Mouse (Mus musculus) lung, embryonic 14.5 days (tissue): ENCODE results near the gene Rpl13a. TPM values are rescaled to one million over a fixed set of nuclear protein-coding genes. Genes with fewer than 3 reads are reported as not detected.

Experiments
- ATAC-seq: fragments of 200-750 bp; cut with Nextera tagmentation; 2 replicates; pipeline ENCODE4 v1.8.0; 2017; ENCODE audit warnings: mild to moderate bottlenecking, moderate TSS enrichment, moderate library complexity; ENCODE audit not compliant: insufficient read depth
- DNase-seq: peaks from one replicate; pipeline ENCODE4 v3.0.0-alpha.2; 2015
- H3K27ac ChIP-seq: fragments of 300-500 bp; sonication (generic); 2 replicates; pipeline ENCODE4 v1.5.1; 2014; ENCODE audit warnings: low read depth, mild to moderate bottlenecking, moderate library complexity
- H3K27me3 ChIP-seq: fragments of 300-500 bp; sonication (generic); 2 replicates; pipeline ENCODE4 v1.6.1; 2014; ENCODE audit warnings: low read length, control low read depth; ENCODE audit not compliant: insufficient read depth
- H3K36me3 ChIP-seq: fragments of 300-500 bp; sonication (generic); 2 replicates; pipeline ENCODE4 v1.6.1; 2014; ENCODE audit warnings: control low read depth; ENCODE audit not compliant: insufficient read depth
- H3K4me1 ChIP-seq: fragments of 300-500 bp; sonication (generic); 2 replicates; pipeline ENCODE4 v1.6.1; 2014; ENCODE audit warnings: antibody characterized with exemption, control low read depth; ENCODE audit not compliant: insufficient read depth
- H3K4me2 ChIP-seq: fragments of 300-500 bp; sonication (generic); 2 replicates; pipeline ENCODE4 v1.6.1; 2014; ENCODE audit warnings: mild to moderate bottlenecking
- H3K4me3 ChIP-seq: fragments of 300-500 bp; sonication (generic); 2 replicates; pipeline ENCODE4 v1.5.1; 2014; ENCODE audit warnings: low read depth, low read length
- H3K9ac ChIP-seq: fragments of 300-500 bp; sonication (generic); 2 replicates; pipeline ENCODE4 v1.6.1; 2014
- H3K9me3 ChIP-seq: fragments of 300-500 bp; sonication (generic); 2 replicates; pipeline ENCODE4 v1.6.1; 2016; ENCODE audit warnings: low read depth, low read length, control low read depth
- CTCF ChIP-seq: IDR thresholded peaks from 2 replicates; pipeline ENCODE4 v1.5.1; 2016; ENCODE audit warnings: antibody characterized with exemption, low read depth
- WGBS: fragments of 180-500 bp; shearing (Covaris S2); extraction: QIAGEN DNeasy Blood & Tissue Kit; methylation state at CpG from one replicate; pipeline ENCODE4 v1.1.7; 2014; 5-methylcytosine and 5-hydroxymethylcytosine counted together
- polyA plus RNA-seq: library from polyadenylated mRNA; unstranded; fragments of >200 nt; fragmentation: Nextera tagmentation; extraction: Ambion mirVana; gene quantifications from 2 replicates; pipeline ENCODE4 v1.2.1, GENCODE M21; 2014

Rpl13a gene
- polyA plus RNA-seq, 1 experiment from 2014 or later: 1,527 TPM

DNA sequence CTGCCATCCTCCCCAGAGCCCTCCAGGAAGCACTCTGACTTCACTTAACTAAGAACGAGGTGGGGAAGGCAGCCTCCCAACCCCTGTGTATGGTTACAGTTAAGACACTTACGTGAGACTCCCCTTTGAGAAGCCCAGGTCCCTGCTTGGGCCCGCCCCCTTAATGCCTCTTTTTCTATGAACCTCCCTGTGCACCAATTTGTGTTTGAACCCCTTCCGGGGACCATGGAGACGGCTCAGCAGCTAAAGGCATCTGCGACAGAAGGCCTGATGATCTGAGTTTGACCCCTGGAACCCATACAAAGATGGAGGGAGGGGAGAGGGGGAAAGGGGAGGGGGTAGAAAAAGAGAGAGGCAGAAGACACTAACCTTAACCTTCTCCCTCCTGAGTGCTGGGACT is 22.1 kb downstream of the Rpl13a start:
- no peak for TF ChIP-seq CTCF
- no peak overlapping the region for H3K4me2 ChIP-seq
- H3K27me3 ChIP-seq: no peaks in the 10 kb centered on the region
- H3K27ac ChIP-seq: no peak overlapping the region
- DNase-seq: no peak
- ATAC-seq: no peak
- no peak overlapping the region for H3K4me3 ChIP-seq
- 46% methylated on average over 6 of the region's 6 CpGs for WGBS
- H3K9ac ChIP-seq: no peak overlapping the region
- no peaks in the 10 kb centered on the region; the same call in 1 of the 2 replicates for H3K36me3 ChIP-seq
- H3K9me3 ChIP-seq: no peaks in the 10 kb centered on the region
- H3K4me1 ChIP-seq: peaks cover 7% of the 10 kb centered on the region; the same call in 1 of the 2 replicates

DNA sequence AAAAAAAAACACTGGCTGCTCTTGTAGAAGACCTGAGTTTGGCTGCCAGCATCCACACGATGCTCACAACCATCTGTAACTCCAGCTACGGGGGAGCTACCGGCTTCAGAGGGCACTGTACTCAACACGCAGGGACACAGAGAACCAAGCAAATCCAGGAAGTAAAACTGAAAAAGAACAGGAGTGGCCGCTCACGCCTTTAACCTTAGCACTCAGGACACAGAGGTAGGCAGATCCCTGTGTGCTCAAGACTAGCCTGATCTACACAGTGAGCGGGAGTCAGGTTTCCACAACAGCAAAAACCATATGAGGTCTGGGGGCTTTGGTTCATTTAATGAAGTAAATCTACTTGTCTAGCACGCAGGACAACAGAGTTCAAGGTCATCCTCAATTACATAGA is 23.1 kb downstream of the Rpl13a start:
- no peak overlapping the region for H3K4me2 ChIP-seq
- H3K4me1 ChIP-seq: peaks cover 7% of the 10 kb centered on the region; the same call in 1 of the 2 replicates
- WGBS: 78% methylated on average over 8 of the region's 8 CpGs
- no peak for TF ChIP-seq CTCF
- H3K27me3 ChIP-seq: no peaks in the 10 kb centered on the region
- DNase-seq: no peak
- no peak for ATAC-seq
- no peak overlapping the region for H3K27ac ChIP-seq
- no peaks in the 10 kb centered on the region for H3K9me3 ChIP-seq
- no peak overlapping the region for H3K4me3 ChIP-seq
- H3K9ac ChIP-seq: no peak overlapping the region
- H3K36me3 ChIP-seq: no peaks in the 10 kb centered on the region; the same call in 1 of the 2 replicates

DNA sequence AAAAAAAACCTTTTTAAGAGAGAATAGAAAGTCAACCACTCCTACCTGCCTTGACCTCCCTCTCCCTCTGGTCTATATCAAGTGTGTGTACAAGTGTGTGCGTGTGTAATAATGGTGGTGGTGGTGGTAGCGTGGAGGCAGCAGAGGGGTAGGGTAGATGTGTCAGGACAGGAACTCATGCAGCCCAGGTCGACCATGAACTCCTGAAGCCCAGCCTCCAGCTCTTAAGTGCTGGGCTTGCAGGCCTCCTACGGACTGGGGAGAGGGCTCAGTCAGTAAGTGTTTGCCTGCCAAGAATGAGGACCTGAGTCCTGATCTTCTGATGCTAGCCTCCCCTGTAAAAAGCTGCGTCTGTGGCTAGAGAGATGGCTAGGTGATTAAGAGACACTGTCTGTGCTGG is 23.6 kb downstream of the Rpl13a start:
- ATAC-seq: no peak

DNA sequence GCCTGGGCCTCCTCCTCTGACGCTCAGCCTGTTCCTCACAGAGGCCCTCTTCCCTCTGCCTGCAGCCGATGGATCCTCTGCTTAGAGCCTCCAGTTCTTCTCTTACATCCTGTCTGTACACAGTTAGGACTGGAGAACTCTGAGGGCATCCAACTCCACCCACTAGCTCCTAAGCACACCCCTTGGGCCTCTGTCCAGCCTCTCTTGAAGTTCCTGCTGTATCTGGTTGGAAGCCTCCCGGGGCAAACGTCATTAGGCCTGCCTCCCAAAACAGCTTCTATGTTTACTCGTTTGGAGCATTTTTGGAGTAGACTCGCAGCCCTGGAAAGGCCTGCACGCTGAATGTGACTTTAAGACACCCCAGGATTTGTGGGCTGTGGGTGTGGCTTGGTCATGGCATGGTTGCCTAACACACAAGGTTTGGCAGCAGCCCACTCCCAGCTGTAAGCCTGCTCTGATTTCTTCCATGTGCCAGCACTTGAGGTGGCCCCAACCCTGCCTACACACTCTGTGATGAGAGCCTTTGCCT is 24.8 kb downstream of the Rpl13a start, which contains the start of gene Fcgrt:
Gene Fcgrt (minus strand): TSS at position 200 of the 529 bp plus-strand sequence.
- peak; percentile 97 for DNase-seq
- H3K4me2 ChIP-seq: peak within 1 kb of the TSS; percentile 59
- no peaks in the 10 kb centered on the region for H3K9me3 ChIP-seq
- H3K4me1 ChIP-seq: peaks cover 7% of the 10 kb centered on the region; the same call in 1 of the 2 replicates
- peak within 1 kb of the TSS; percentile 85 for H3K27ac ChIP-seq
- peak within 1 kb of the TSS; percentile 59 for H3K9ac ChIP-seq
- peak within 1 kb of the TSS; percentile 32 for H3K4me3 ChIP-seq
- no peaks in the 10 kb centered on the region for H3K27me3 ChIP-seq
- TF ChIP-seq CTCF: no peak
- peak; percentile 98 for ATAC-seq
- no peaks in the 10 kb centered on the region; the same call in 1 of the 2 replicates for H3K36me3 ChIP-seq
- 14% methylated on average over 7 of the region's 7 CpGs for WGBS

More for the DNA sequence above, 23.6 kb downstream of the Rpl13a start:
- Histone ChIP-seq H3K9me3 (no peaks in the 10 kb centered on the region), H3K4me1 (peaks cover 7% of the 10 kb centered on the region; the same call in 1 of the 2 replicates), H3K9ac (no peak overlapping the region), H3K27ac (no peak overlapping the region), H3K36me3 (no peaks in the 10 kb centered on the region; the same call in 1 of the 2 replicates), H3K4me3 (no peak overlapping the region), H3K27me3 (no peaks in the 10 kb centered on the region), H3K4me2 (no peak overlapping the region)
- no peak for DNase-seq
- WGBS: 74% methylated on average over 5 of the region's 5 CpGs
- TF ChIP-seq CTCF: no peak

DNA sequence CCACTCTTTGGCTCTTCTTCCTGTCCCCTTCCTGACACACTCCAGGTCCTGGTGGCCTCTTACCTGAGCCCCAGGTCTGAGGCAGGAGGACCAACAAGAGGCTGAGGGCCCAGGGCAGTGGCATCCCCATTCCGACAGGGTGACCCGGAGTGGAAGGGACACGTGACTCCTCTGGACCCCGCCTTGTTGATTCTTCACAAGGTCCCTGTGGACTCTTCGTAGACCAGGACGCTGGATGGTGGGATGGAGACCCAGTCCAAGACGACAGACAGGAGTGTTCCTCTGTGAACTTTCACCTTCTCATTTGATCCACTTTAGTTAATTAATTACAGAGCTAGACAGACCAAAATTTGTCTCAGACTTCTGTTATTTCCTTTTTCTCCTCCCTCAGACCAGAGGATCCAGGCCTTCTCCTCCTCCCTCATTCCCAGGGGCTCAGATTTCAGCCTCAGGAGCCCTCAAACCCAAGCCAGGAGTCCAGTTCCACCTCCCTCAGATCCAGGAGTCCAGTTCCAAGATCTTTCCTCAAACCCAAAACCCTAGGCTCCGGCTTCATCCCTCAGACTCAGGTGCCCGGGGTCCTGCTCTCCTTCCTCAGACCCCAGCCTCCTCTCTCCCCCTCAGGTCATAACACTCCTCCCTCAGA is 25.5 kb downstream of the Rpl13a start:
- peaks cover 7% of the 10 kb centered on the region; the same call in 1 of the 2 replicates for H3K4me1 ChIP-seq
- no peaks in the 10 kb centered on the region for H3K9me3 ChIP-seq
- TF ChIP-seq CTCF: no peak
- peak overlapping the region; percentile 59 for H3K9ac ChIP-seq
- ATAC-seq (no peak), DNase-seq (no peak)
- H3K4me3 ChIP-seq: peak overlapping the region; percentile 32
- peak overlapping the region; percentile 59 for H3K4me2 ChIP-seq
- H3K27me3 ChIP-seq: no peaks in the 10 kb centered on the region
- no peaks in the 10 kb centered on the region; the same call in 1 of the 2 replicates for H3K36me3 ChIP-seq
- H3K27ac ChIP-seq: peak overlapping the region; percentile 85
- WGBS: 54% methylated on average over 9 of the region's 9 CpGs

DNA sequence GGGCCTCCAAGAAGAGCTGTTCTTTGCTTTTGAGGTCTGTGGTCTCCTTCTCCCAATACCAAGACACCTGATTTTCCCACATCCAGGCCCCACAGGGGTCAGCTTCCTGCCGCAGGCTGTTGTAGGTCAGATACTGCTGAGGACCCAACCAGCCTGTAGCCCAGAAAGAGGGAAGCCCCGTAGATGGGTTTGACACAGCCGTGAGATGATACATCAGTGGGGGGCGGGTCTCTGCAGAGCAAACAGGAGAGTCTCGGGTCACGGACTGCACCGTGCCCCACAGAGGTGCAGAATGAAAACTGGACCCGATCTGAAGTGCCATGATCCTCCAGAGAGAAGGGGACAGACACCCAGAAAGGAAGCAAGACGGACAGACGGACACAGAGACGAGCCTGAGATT is 26.1 kb downstream of the Rpl13a start:
- no peak for TF ChIP-seq CTCF
- Histone ChIP-seq H3K27ac (no peak overlapping the region), H3K9me3 (no peaks in the 10 kb centered on the region), H3K4me1 (peaks cover 7% of the 10 kb centered on the region; the same call in 1 of the 2 replicates), H3K36me3 (no peaks in the 10 kb centered on the region; the same call in 1 of the 2 replicates), H3K4me2 (peak overlapping the region; percentile 59), H3K4me3 (peak overlapping the region; percentile 32; the same call in 1 of the 2 replicates), H3K27me3 (no peaks in the 10 kb centered on the region), H3K9ac (peak overlapping the region; percentile 59; the same call in 1 of the 2 replicates)
- no peak for DNase-seq
- 67% methylated on average over 11 of the region's 11 CpGs for WGBS
- ATAC-seq: no peak

DNA sequence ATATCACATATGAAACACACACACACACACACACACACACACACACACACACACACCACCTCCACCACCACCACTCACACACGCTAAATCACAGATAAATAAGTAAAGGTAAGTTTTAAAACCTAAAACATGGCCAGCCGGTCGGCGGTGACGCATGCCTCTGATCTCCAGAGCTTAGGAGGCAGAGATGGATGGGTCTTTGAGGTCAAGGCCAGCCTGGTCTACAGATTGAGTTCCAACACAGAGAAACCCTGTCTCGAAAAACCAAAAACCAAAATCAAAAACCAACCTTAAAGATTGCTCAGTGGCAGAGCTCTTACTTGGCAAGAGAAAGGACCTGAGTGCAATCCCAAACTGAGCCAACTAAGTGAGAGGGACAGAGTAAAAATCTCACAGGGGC is 28.5 kb downstream of the Rpl13a start:
- no peak for ATAC-seq
- 75% methylated on average over 6 of the region's 6 CpGs for WGBS

More for the DNA sequence above, 28.5 kb downstream of the Rpl13a start:
- DNase-seq: no peak
- no peaks in the 10 kb centered on the region for H3K9me3 ChIP-seq
- no peak overlapping the region for H3K9ac ChIP-seq
- no peak for TF ChIP-seq CTCF
- H3K27me3 ChIP-seq: no peaks in the 10 kb centered on the region
- no peak overlapping the region for H3K4me3 ChIP-seq
- no peak overlapping the region for H3K27ac ChIP-seq
- H3K36me3 ChIP-seq: peaks cover 5% of the 10 kb centered on the region; the same call in 1 of the 2 replicates
- H3K4me1 ChIP-seq: peaks cover 7% of the 10 kb centered on the region; the same call in 1 of the 2 replicates
- H3K4me2 ChIP-seq: no peak overlapping the region
